Mouse (Mus musculus) lung, embryonic 16.5 days (tissue): ENCODE results near the gene Foxp2. TPM values are rescaled to one million over a fixed set of nuclear protein-coding genes. Genes with fewer than 3 reads are reported as not detected.

ENCODE experiments used
- ATAC-seq: fragments of 200-750 bp; cut with Nextera tagmentation; 2 replicates; pipeline ENCODE4 v1.8.0; 2017; ENCODE audit warnings: low read depth, mild to moderate bottlenecking, moderate library complexity
- H3K27ac ChIP-seq: fragments of 300-500 bp; sonication (generic); 2 replicates; pipeline ENCODE4 v1.5.1; 2014; ENCODE audit warnings: mild to moderate bottlenecking, control low read depth, low read length
- H3K27me3 ChIP-seq: fragments of 300-500 bp; sonication (generic); 2 replicates; pipeline ENCODE4 v1.6.1; 2014; ENCODE audit warnings: low read depth, low read length, mixed read lengths; ENCODE audit not compliant: control insufficient read depth, insufficient read depth
- H3K36me3 ChIP-seq: fragments of 300-500 bp; sonication (generic); 2 replicates; pipeline ENCODE4 v1.6.1; 2014; ENCODE audit warnings: low read length; ENCODE audit not compliant: control insufficient read depth, insufficient read depth
- H3K4me1 ChIP-seq: fragments of 300-500 bp; sonication (generic); replicated peaks from 2 replicates; pipeline ENCODE4 v1.6.1; 2014; ENCODE audit warnings: low read length, mixed read lengths; ENCODE audit not compliant: control insufficient read depth, insufficient read depth
- H3K4me2 ChIP-seq: fragments of 300-500 bp; sonication (generic); 2 replicates; pipeline ENCODE4 v1.6.1; 2014; ENCODE audit warnings: low read depth, low read length, control low read depth
- H3K4me3 ChIP-seq: fragments of 300-500 bp; sonication (generic); 2 replicates; pipeline ENCODE4 v1.5.1; 2014; ENCODE audit warnings: mild to moderate bottlenecking, low read length, control low read depth
- H3K9ac ChIP-seq: fragments of 300-500 bp; sonication (generic); 2 replicates; pipeline ENCODE4 v1.6.1; 2014; ENCODE audit warnings: low read length, control low read depth
- H3K9me3 ChIP-seq: fragments of 300-500 bp; sonication (generic); 2 replicates; pipeline ENCODE4 v1.6.1; 2016; ENCODE audit warnings: low read length; ENCODE audit not compliant: control insufficient read depth
- WGBS: fragments of 180-500 bp; shearing (Covaris S2); extraction: QIAGEN DNeasy Blood & Tissue Kit; methylation state at CpG from one replicate; pipeline ENCODE4 v1.1.7; 2014; 5-methylcytosine and 5-hydroxymethylcytosine counted together
- polyA plus RNA-seq: library from polyadenylated mRNA; unstranded; fragments of >200 nt; fragmentation: Nextera tagmentation; extraction: Ambion mirVana; gene quantifications from 2 replicates; pipeline ENCODE4 v1.2.1, GENCODE M21; 2015

Gene Foxp2
- polyA plus RNA-seq, 1 experiment from 2014 or later: 94.7 TPM

- Histone ChIP-seq H3K36me3 (no peaks in the 10 kb centered on the region; the same call in 1 of the 2 replicates), H3K27me3 (no peaks in the 10 kb centered on the region), H3K4me2 (no peak overlapping the region), H3K27ac (no peak overlapping the region), H3K4me3 (no peak overlapping the region), H3K9me3 (no peaks in the 10 kb centered on the region), H3K4me1 (no peaks in the 10 kb centered on the region), H3K9ac (no peak overlapping the region)
- WGBS: 42% methylated on average over 5 of the region's 5 CpGs
- ATAC-seq: no peak
Measured at GRCm38 (mm10) chr6:15378261-15378660, 477.1 kb downstream of the Foxp2 start.

DNA sequence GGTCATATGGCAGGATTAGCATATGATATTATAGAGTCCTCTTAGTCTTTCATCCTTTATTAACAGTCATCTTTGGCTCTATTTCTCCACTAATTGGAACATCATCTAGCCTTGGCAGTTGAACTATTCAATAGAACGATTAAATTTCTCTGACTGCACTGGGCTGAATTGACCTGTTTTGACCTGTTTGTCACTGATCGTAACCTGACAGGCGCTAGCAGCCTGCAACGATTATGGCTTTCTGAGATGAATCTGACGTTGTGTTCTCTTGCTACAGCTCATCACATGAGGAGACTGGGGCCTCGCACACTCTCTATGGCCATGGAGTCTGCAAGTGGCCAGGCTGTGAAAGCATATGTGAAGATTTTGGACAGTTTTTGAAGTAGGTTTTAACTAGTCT lies 495.3 kb downstream of the Foxp2 start:
- Histone ChIP-seq H3K36me3 (peaks cover 5% of the 10 kb centered on the region; the same call in 1 of the 2 replicates), H3K9ac (no peak overlapping the region), H3K4me3 (no peak overlapping the region), H3K4me2 (no peak overlapping the region), H3K27me3 (no peaks in the 10 kb centered on the region), H3K9me3 (no peaks in the 10 kb centered on the region), H3K27ac (no peak overlapping the region), H3K4me1 (no peaks in the 10 kb centered on the region)
- ATAC-seq: no peak
- 61% methylated on average over 6 of the region's 6 CpGs for WGBS

GRCm38 (mm10) chr6:15397485-15397884 lies 496.3 kb downstream of the Foxp2 start:
- Histone ChIP-seq H3K4me1 (no peaks in the 10 kb centered on the region), H3K4me2 (no peak overlapping the region), H3K36me3 (peaks cover 5% of the 10 kb centered on the region; the same call in 1 of the 2 replicates), H3K4me3 (no peak overlapping the region), H3K9ac (no peak overlapping the region), H3K27ac (no peak overlapping the region), H3K9me3 (no peaks in the 10 kb centered on the region), H3K27me3 (no peaks in the 10 kb centered on the region)
- no peak for ATAC-seq
- WGBS: 73% methylated on average over 5 of the region's 5 CpGs

DNA sequence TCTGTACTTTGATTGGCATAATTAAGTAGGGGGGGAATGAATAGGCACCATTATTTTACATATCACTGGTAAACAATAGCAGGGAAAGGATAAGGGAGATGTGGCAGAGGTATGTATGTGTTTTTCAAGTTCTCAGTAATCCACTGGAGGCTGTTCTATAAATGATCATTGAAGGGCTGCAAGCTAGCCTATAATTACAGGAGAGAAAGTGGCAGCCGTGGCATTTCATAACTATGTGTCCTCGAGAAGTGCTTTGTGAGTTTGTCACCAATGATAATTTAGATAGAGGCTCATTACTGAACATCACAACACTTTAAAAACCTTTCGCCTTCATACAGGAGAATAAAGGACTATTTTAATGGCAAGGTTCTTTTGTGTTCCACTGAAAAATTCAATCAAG lies 500.0 kb downstream of the Foxp2 start:
- Histone ChIP-seq H3K9ac (no peak overlapping the region), H3K9me3 (no peaks in the 10 kb centered on the region), H3K4me1 (no peaks in the 10 kb centered on the region), H3K36me3 (peaks cover 3% of the 10 kb centered on the region; the same call in 1 of the 2 replicates), H3K27me3 (no peaks in the 10 kb centered on the region), H3K27ac (no peak overlapping the region), H3K4me3 (no peak overlapping the region), H3K4me2 (no peak overlapping the region)
- no peak for ATAC-seq
- 85% methylated on average over 3 of the region's 3 CpGs for WGBS

GRCm38 (mm10) chr6:15402026-15402425 lies 500.9 kb downstream of the Foxp2 start:
- Histone ChIP-seq H3K9me3 (no peaks in the 10 kb centered on the region), H3K4me1 (no peaks in the 10 kb centered on the region), H3K4me3 (no peak overlapping the region), H3K27ac (no peak overlapping the region), H3K4me2 (no peak overlapping the region), H3K36me3 (peaks cover 3% of the 10 kb centered on the region; the same call in 1 of the 2 replicates), H3K27me3 (no peaks in the 10 kb centered on the region), H3K9ac (no peak overlapping the region)
- no peak for ATAC-seq
- WGBS: 66% methylated on average over 4 of the region's 4 CpGs

DNA sequence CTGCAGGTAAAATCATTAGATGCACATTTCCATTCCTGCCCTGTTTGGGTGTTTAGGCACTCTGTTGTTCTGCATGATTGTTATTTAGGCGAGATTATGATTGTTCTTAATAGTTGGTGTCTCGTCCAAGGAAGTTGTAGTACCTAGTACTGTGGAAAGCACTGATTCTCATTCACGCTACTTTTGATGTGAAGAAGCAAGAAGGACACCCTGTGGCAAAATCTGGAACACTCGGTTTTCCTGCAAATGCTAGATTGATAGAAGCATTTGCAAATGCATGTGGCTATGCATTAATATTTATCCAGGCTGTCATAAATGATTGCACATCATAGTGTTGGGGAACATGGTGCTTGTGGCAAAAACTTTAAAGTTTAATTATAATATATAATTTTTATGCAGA lies 514.0 kb downstream of the Foxp2 start:
- Histone ChIP-seq H3K9ac (no peak overlapping the region), H3K4me1 (no peaks in the 10 kb centered on the region), H3K27me3 (no peaks in the 10 kb centered on the region), H3K4me3 (no peak overlapping the region), H3K9me3 (no peaks in the 10 kb centered on the region), H3K36me3 (peaks cover 7% of the 10 kb centered on the region; the same call in 1 of the 2 replicates), H3K4me2 (no peak overlapping the region), H3K27ac (no peak overlapping the region)
- ATAC-seq: no peak
- 60% methylated on average over 4 of the region's 4 CpGs for WGBS

DNA sequence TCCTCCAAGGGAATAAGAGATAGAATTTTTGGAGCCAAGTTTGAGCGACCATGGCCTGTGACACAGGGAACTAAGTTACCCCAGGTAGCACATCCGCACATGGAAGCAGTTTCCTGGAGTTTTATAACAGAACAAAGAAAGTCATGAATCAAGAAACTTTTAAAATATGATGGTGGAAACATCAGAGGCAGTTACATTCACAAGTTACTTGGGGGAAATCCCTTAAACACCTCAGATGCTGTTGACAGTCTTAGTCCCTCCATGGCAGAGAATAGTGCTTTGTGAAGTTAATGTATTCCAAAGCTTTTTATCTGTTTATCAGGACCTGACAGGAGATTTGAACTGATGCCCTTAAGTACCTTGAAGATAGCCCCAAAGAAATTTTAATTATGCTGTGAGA lies 558.6 kb downstream of the Foxp2 start:
- Histone ChIP-seq H3K4me3 (no peak overlapping the region), H3K9ac (no peak overlapping the region), H3K27ac (no peak overlapping the region), H3K36me3 (no peaks in the 10 kb centered on the region), H3K27me3 (no peaks in the 10 kb centered on the region), H3K4me2 (no peak overlapping the region), H3K9me3 (no peaks in the 10 kb centered on the region), H3K4me1 (no peaks in the 10 kb centered on the region)
- ATAC-seq: no peak
- WGBS: 82% methylated on average over 2 of the region's 2 CpGs

DNA sequence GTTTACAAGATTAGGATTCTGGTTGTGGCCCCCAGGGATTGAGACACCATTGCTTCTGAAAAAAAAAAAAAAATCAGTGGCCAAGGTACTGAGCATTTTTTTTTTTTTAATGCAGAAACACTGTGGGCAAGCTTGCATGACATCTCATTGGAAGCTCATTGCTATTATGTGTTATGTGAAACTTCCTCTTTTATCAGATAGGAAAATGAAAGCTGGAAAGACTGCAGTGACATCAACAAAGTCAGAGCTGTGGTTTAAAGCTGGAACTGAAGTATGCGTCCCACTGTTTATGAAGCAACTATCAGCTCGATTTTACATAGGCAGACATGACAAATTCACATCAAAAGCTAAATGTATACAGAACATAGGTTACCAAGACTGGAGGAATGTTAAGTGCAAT lies 562.2 kb downstream of the Foxp2 start:
- no peak overlapping the region for H3K4me3 ChIP-seq
- H3K9me3 ChIP-seq: no peaks in the 10 kb centered on the region
- no peaks in the 10 kb centered on the region for H3K36me3 ChIP-seq
- no peak for ATAC-seq
- H3K4me1 ChIP-seq: no peaks in the 10 kb centered on the region
- no peak overlapping the region for H3K9ac ChIP-seq
- no peak overlapping the region for H3K4me2 ChIP-seq
- 50% methylated on average over 2 of the region's 2 CpGs for WGBS
- H3K27me3 ChIP-seq: no peaks in the 10 kb centered on the region
- no peak overlapping the region for H3K27ac ChIP-seq

DNA sequence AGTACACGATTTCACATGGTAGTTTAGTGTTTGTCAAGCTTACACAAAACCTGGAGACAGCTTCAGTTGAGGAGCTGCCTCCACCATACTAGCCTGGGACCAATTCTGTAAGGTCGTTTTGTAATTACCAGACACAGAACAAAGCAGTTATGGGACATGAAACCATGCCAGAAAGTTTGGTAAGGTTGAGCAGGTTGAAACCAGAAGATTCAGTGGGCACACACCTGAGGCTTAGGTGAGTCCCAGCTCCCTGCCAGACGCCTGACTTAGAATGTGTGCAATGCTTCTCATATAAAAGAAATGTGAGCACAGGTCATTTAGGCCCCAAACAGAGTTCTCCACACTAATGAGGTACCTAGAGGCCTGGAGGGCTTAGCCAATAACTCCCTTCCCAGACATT lies 564.3 kb downstream of the Foxp2 start:
- Histone ChIP-seq H3K9me3 (no peaks in the 10 kb centered on the region), H3K36me3 (no peaks in the 10 kb centered on the region), H3K4me1 (no peaks in the 10 kb centered on the region), H3K9ac (no peak overlapping the region), H3K4me3 (no peak overlapping the region), H3K27ac (no peak overlapping the region), H3K27me3 (no peaks in the 10 kb centered on the region), H3K4me2 (no peak overlapping the region)
- 67% methylated on average over 3 of the region's 3 CpGs for WGBS
- no peak for ATAC-seq

GRCm38 (mm10) chr6:15466634-15467033 lies 565.5 kb downstream of the Foxp2 start:
- 39% methylated on average over 1 of the region's 1 CpGs for WGBS
- no peak overlapping the region for H3K27ac ChIP-seq
- no peaks in the 10 kb centered on the region for H3K36me3 ChIP-seq
- H3K27me3 ChIP-seq: no peaks in the 10 kb centered on the region
- H3K4me3 ChIP-seq: no peak overlapping the region
- ATAC-seq: no peak
- H3K9ac ChIP-seq: no peak overlapping the region
- no peaks in the 10 kb centered on the region for H3K4me1 ChIP-seq
- no peak overlapping the region for H3K4me2 ChIP-seq
- H3K9me3 ChIP-seq: no peaks in the 10 kb centered on the region
